Mouse (Mus musculus) CH12.LX (cell line): ENCODE results near the gene Sephs1.

Experiments used
- CTCF ChIP-seq, 2 experiments: IDR thresholded peaks in 1 of 2; conservative IDR thresholded peaks in 1 of 2; 2 replicates each; pipeline ENCODE4 v1.5.1; 2011 to 2012; ENCODE audit warnings: low read depth in 2 of 2, low read length in 2 of 2, improper control_type of control experiment in 1 of 2, inconsistent platforms in 1 of 2, mild to moderate bottlenecking in 1 of 2, moderate library complexity in 1 of 2
- JUND ChIP-seq: conservative IDR thresholded peaks from 2 replicates; pipeline ENCODE4 v1.6.1; 2011; ENCODE audit warnings: low read depth, low read length, improper control_type of control experiment
- MAFK ChIP-seq: IDR thresholded peaks from 2 replicates; pipeline ENCODE4 v1.6.1; 2011; ENCODE audit warnings: low read length, improper control_type of control experiment; ENCODE audit not compliant: insufficient replicate concordance
- POLR2A ChIP-seq: IDR thresholded peaks from 2 replicates; pipeline ENCODE4 v1.6.1; 2011; ENCODE audit warnings: low read depth, mild to moderate bottlenecking, improper control_type of control experiment, low read length
- POLR2AphosphoS2 ChIP-seq: IDR thresholded peaks from 2 replicates; pipeline ENCODE4 v1.6.1; 2011; ENCODE audit warnings: low read depth, low read length, improper control_type of control experiment
- TCF12 ChIP-seq: IDR thresholded peaks from 2 replicates; pipeline ENCODE4 v1.6.1; 2014; ENCODE audit warnings: low read depth, mild to moderate bottlenecking, inconsistent platforms, low read length, improper control_type of control experiment
- ZC3H11A ChIP-seq: IDR thresholded peaks from 2 replicates; pipeline ENCODE4 v1.6.1; 2012; ENCODE audit warnings: low read depth, mild to moderate bottlenecking, inconsistent platforms, low read length, improper control_type of control experiment
- ZNF384 ChIP-seq: IDR thresholded peaks from 2 replicates; pipeline ENCODE4 v1.6.1; 2012; ENCODE audit warnings: low read depth, low read length, improper control_type of control experiment, inconsistent platforms

- TF ChIP-seq JUND (no peak), POLR2A (no peak), CTCF (conservative IDR thresholded peaks at IDR 0.05 in 1 of 2, IDR thresholded peaks at IDR 0.05 in 1 of 2; ENCODE audit: low read depth in 2 of 2, low read length in 2 of 2) (peak in 1 of 2 experiments; percentile 44; a peak in 2 of 4 replicates), TCF12 (no peak), MAFK (no peak), ZNF384 (no peak), ZC3H11A (no peak), POLR2AphosphoS2 (no peak)
These were observed 15.6 kb downstream of the Sephs1 start for GRCm38 (mm10) chr2:4896970-4897369.
